Mouse (Mus musculus): ENCODE measurements around the gene Ddx1. TPM values are rescaled to one million over a fixed set of nuclear protein-coding genes. Genes with fewer than 3 reads are reported as not detected.
A peak's percentile ranks its signal among the peaks of the same experiment; 100 is the strongest.

Gene Ddx1
- total RNA-seq, 2 experiments from 2014 or later: 127 to 130 TPM

GRCm38 (mm10) chr12:13216501-13217103 is 32.4 kb downstream of the Ddx1 start:
- intact Hi-C loops (cut with DNase I): loop anchor here (5.0 kb wide), 2 partner anchors 894 to 1039 kb away; no protein-coding TSS in a partner anchor
- no peak for TF ChIP-seq CTCF (IDR thresholded peaks at IDR 0.05)
- H3K27ac ChIP-seq: no peak overlapping the region
- no peak overlapping the region for H3K4me3 ChIP-seq
- no peak for DNase-seq

- intact Hi-C loops (cut with DNase I): loop anchor here (2.0 to 5.0 kb wide), 6 partner anchors 97 to 1037 kb away; no protein-coding TSS in a partner anchor
- no peak overlapping the region for H3K4me3 ChIP-seq
- peak; percentile 79 for DNase-seq
- no peak overlapping the region for H3K27ac ChIP-seq
- TF ChIP-seq CTCF (IDR thresholded peaks at IDR 0.05): no peak; the same call in 1 of the 2 replicates
Observed at GRCm38 (mm10) chr12:13214345-13215278, 34.4 kb downstream of the Ddx1 start.

- H3K27ac ChIP-seq: peak overlapping the region; percentile 49
- no peak overlapping the region for H3K4me3 ChIP-seq
- DNase-seq: peak; percentile 69
- intact Hi-C loops (cut with DNase I): loop anchor here (5.0 kb wide), 1 partner anchor 95 kb away; no protein-coding TSS in a partner anchor
- TF ChIP-seq CTCF (IDR thresholded peaks at IDR 0.05): no peak
Observed at GRCm38 (mm10) chr12:13211746-13212482, 37.1 kb downstream of the Ddx1 start.

GRCm38 (mm10) chr12:13209692-13210377 is 39.2 kb downstream of the Ddx1 start:
- H3K4me3 ChIP-seq: no peak overlapping the region
- no peak for TF ChIP-seq CTCF (IDR thresholded peaks at IDR 0.05)
- intact Hi-C loops (cut with DNase I): loop anchor here (5.0 kb wide), 1 partner anchor 93 kb away; no protein-coding TSS in a partner anchor

GRCm38 (mm10) chr12:13208983-13209451 is 40.0 kb downstream of the Ddx1 start:
- DNase-seq: no peak
- intact Hi-C loops (cut with DNase I): no loop called here
- TF ChIP-seq CTCF (IDR thresholded peaks at IDR 0.05): no peak
- Histone ChIP-seq H3K27ac (no peak overlapping the region), H3K4me3 (no peak overlapping the region)

More at GRCm38 (mm10) chr12:13209692-13210377, 39.2 kb downstream of the Ddx1 start:
- no peak for DNase-seq
- no peak overlapping the region for H3K27ac ChIP-seq

- Histone ChIP-seq H3K27ac (no peak overlapping the region), H3K4me3 (no peak overlapping the region)
- no peak for DNase-seq
- intact Hi-C loops (cut with DNase I): no loop called here
- no peak for TF ChIP-seq CTCF (IDR thresholded peaks at IDR 0.05)
Observed at GRCm38 (mm10) chr12:13208517-13208916, 40.5 kb downstream of the Ddx1 start.

GRCm38 (mm10) chr12:13207099-13207498 is 41.9 kb downstream of the Ddx1 start:
- intact Hi-C loops (cut with DNase I): no loop called here
- no peak for TF ChIP-seq CTCF (IDR thresholded peaks at IDR 0.05)
- Histone ChIP-seq H3K4me3 (no peak overlapping the region), H3K27ac (no peak overlapping the region)
- no peak for DNase-seq

- intact Hi-C loops (cut with DNase I): no loop called here
- no peak for TF ChIP-seq CTCF (IDR thresholded peaks at IDR 0.05)
- H3K4me3 ChIP-seq: no peak overlapping the region
- DNase-seq: no peak
- H3K27ac ChIP-seq: no peak overlapping the region
Observed at GRCm38 (mm10) chr12:13205733-13206132, 43.3 kb downstream of the Ddx1 start.

- H3K27ac ChIP-seq: no peak overlapping the region
- no peak for TF ChIP-seq CTCF (IDR thresholded peaks at IDR 0.05)
- H3K4me3 ChIP-seq: no peak overlapping the region
- intact Hi-C loops (cut with DNase I): no loop called here
- DNase-seq: no peak
Observed at GRCm38 (mm10) chr12:13202322-13202721, 46.7 kb downstream of the Ddx1 start.

GRCm38 (mm10) chr12:13200576-13200975 is 48.4 kb downstream of the Ddx1 start:
- Histone ChIP-seq H3K4me3 (no peak overlapping the region), H3K27ac (no peak overlapping the region)
- intact Hi-C loops (cut with DNase I): no loop called here
- no peak for DNase-seq
- no peak for TF ChIP-seq CTCF (IDR thresholded peaks at IDR 0.05)

- Histone ChIP-seq H3K27ac (no peak overlapping the region), H3K4me3 (no peak overlapping the region)
- intact Hi-C loops (cut with DNase I): no loop called here
- TF ChIP-seq CTCF (IDR thresholded peaks at IDR 0.05): no peak
- peak; percentile 30 for DNase-seq
Observed at GRCm38 (mm10) chr12:13199338-13200301, 49.4 kb downstream of the Ddx1 start.
